Mouse (Mus musculus) frontal cortex, postnatal 36 days (tissue): ENCODE results near the gene Cfap99.

ENCODE experiments used
- DNase-seq, 2 experiments: peaks; one replicate each; pipeline ENCODE4 v3.0.0; 2022; ENCODE audit warnings: low spot score in 2 of 2

The Cfap99 gene

GRCm38 (mm10) chr5:34330136-34330535 is 41.7 kb downstream of the Cfap99 start:
- no peak for DNase-seq

DNA sequence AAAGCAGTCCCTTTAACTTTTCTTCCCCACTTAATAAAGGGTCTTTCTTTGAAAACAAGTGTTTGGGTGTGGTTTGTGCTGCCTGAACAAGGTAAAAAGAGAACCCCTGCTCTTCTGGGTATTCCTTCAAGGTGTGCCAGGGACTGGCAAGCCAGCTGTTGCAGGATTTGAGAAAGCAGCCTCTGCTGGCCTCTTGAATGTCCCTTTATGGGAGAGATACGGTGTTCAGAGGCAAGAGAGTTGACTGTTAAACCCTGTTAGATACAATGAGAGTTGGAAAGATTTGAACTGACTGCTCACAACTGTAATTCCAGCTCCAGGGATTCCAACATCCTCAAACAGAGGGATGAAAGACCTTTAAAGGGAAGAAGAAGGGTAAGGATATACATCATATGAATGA is 45.7 kb downstream of the Cfap99 start:
- no peak for DNase-seq

GRCm38 (mm10) chr5:34335539-34336096 is 47.2 kb downstream of the Cfap99 start:
- no peak for DNase-seq

DNA sequence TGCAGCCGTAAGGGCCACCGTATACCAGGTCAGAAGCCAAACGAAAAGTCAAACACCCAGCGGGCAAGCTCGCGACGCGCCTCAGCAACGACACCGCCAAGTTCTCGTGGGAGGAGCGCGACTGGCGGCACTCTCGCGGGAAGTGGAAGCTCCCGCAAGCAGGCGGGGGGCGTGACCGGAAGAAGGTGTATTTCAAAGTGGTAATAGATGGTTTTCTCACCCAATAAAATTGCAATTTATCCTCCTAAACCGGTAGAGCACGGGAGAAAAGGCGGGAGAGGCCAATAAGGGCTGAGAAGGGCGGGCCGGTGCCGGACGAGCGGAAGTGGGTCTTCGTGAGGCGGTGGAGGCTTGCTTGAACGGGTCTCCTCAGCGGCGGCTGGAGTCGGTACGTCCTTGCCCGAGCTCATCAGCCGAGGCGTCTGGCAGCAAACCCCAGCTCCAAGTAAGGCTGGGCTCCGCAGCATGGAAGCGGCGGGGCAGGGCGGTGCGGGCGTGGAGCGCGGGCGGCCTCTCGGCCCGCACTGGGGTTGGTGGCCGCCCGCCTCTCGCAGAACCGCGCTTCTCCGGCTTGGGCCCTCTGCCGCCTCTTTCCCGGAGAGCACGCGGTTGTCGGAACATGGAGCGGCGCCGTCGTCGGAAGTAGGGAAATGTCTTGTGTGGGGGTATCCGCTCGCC is 47.8 kb downstream of the Cfap99 start, which contains the start of gene Rnf4:
Rnf4 (plus strand) TSS at position 193 of the 678 bp plus-strand sequence.
- DNase-seq = peak; percentile 96 to 98

- peak; percentile 18 to 23 for DNase-seq
Observed at GRCm38 (mm10) chr5:34336775-34337450, 48.5 kb downstream of the Cfap99 start.

DNA sequence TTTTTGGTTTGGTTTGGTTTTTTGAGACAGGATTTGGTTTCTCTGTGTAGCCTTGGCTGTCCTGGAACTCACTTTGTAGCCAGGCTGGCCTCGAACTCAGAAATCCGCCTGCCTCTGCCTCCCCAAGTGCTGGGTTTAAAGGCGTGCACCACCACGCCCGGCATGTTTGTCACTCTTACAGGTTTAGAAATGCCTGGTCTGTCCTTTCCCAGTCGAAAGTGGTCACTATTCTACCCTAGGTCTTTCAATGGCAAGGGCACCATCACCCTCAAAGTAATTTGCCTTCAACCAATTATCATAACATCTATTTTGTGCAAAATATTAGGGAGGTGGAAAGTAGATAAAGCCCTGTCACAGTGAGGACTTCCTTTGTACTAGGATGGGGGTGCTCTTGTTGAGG is 51.8 kb downstream of the Cfap99 start:
- DNase-seq = no peak

GRCm38 (mm10) chr5:34352084-34352631 is 63.8 kb downstream of the Cfap99 start:
- no peak for DNase-seq

- no peak for DNase-seq
Observed at GRCm38 (mm10) chr5:34360261-34360660, 71.9 kb downstream of the Cfap99 start.

GRCm38 (mm10) chr5:34363115-34363514 is 74.7 kb downstream of the Cfap99 start:
- DNase-seq = no peak

GRCm38 (mm10) chr5:34368551-34369290 is 80.3 kb downstream of the Cfap99 start:
- DNase-seq = no peak

DNA sequence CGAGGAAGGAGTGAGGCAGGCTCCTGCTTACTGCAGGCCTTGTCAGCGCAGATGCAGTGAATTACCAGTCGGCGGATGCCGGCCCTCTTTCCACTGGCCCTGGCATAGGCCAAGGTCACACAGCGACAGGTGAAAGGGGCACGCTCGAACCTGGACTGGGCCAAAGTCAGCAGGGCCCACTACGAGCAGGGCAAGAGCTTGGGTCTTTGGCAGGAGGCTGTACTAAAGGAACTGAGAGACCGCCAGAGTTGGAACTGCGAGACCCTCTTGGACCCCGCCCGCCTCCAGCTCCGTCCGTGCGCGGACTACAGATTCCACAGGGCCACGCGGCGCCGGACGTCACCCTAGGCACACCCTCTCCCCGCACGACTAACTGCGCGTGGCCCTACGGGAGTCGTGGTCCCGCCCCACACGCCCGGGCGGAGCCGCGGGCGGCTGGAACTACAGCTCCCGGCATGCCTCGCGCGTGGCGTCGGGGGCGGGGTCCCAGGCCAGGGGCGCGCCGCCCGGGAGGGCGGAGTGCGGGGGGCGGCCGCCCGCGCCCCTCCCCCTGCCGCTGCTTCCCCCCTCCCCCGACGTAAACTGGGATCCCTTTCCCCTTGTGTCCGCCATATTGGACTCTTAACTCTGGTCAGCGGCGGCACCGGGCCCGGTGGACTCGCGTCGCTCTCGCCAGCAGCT is 81.1 kb downstream of the Cfap99 start, which contains the start of gene Fam193a:
Fam193a (plus strand) TSS at position 593 of the 681 bp plus-strand sequence.
- DNase-seq = peak; percentile 97

GRCm38 (mm10) chr5:34370022-34370823 is 81.8 kb downstream of the Cfap99 start:
- DNase-seq = peak; percentile 26 to 30

GRCm38 (mm10) chr5:34370840-34371239 is 82.4 kb downstream of the Cfap99 start:
- no peak for DNase-seq

- no peak for DNase-seq
Observed at GRCm38 (mm10) chr5:34372141-34372540, 83.7 kb downstream of the Cfap99 start.

DNA sequence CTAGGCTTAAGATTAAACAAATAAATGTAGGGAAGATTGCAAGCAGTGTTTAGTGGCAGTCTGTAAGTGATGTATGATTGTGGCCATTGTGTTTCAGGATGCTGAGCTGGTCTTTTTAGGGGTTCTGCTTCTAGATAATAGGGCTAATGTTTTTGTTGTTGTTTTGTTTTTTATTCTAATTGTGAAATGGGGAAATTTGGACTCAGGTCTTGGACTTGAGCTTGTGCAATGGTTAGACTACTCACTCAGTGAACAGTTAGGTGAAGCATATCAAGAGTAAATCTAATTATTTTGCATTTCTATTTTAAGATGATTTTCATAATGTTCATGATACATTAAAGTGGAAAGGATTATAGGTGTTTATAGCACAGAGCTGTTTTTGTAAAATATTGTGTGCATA is 84.1 kb downstream of the Cfap99 start:
- no peak for DNase-seq
